Mouse (Mus musculus) megakaryocyte, embryonic 14.5 days (primary cell): Measurements from ENCODE around the gene Lnx1.

Source experiments
- FLI1 ChIP-seq: IDR thresholded peaks from 2 replicates; pipeline ENCODE4 v1.6.1; 2012; ENCODE audit warnings: low read length, inconsistent platforms, mixed read lengths
- GATA1 ChIP-seq: IDR thresholded peaks from 3 replicates; pipeline ENCODE4 v1.6.1; 2012; ENCODE audit warnings: mixed read lengths, low read length, inconsistent platforms, borderline replicate concordance

DNA sequence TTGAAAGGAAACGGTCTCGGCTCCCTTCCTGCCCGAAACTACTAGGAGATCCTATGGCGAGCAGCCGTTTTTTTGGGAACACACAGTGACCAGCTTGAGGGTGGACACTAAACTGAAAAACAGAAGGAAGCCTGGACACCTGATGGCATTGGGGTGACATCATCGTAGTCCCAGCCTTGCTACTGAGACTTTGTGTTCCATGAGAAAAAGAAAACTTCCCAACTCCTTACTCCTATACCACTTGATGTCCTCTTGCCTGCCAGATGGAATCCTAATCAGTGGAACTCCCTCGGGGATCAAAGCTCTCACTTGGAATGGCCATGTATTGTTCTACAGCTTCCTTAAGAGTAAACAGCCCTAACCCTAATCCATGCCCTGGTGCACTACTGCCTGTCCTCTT is 23.1 kb downstream of the Lnx1 start:
- TF ChIP-seq GATA1 (no peak), FLI1 (no peak)
